Mouse (Mus musculus): ENCODE results near the gene Aldh3a1.
A peak's percentile ranks its signal among the peaks of the same experiment; 100 is the strongest.
"Not testable (repeated sequence)": the region's sequence is repeated elsewhere in the genome, so short reads cannot be mapped to it uniquely, and the experiment has no call there.

Gene Aldh3a1

DNA sequence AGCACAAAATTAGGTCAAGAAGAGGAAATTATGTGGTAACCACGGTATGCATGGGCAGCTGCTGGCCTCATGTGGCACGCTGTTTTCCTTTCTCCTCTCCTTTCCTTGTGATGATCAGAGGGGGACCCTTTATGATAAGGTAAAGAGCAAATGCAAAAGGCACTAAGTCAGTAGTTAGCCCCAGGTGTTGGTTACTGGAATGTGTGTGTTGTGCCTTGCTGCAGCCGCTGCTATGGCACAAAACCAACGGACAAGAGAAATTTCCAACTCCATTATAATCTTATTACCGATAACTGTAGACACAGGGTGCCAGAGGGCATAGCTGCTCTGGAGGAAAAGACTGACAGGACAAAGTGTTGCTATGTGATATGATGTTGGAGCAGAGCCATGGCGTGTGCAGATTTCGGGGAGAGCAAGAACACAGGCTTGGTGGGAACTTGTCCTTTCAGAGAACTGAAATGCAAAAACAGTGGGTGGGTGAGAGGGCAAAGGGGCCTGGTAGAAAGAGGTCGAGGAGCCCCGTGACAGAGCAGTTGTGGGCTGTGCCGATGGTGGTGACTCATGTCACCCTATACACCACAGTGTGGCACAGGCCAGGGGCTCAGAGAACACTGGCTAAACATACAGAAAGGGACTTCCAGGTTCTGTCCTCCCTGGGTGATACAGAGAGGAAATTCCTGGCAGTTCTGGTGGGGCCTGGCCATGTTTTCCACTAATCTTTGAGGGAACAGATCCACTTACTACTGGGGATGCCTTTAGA is at the start of gene Aldh3a1:
Gene Aldh3a1, plus strand, starts transcription at position 51 of the 760 bp plus-strand sequence.
- DNase-seq (ENCODE audit: low spot score), result no peak

DNA sequence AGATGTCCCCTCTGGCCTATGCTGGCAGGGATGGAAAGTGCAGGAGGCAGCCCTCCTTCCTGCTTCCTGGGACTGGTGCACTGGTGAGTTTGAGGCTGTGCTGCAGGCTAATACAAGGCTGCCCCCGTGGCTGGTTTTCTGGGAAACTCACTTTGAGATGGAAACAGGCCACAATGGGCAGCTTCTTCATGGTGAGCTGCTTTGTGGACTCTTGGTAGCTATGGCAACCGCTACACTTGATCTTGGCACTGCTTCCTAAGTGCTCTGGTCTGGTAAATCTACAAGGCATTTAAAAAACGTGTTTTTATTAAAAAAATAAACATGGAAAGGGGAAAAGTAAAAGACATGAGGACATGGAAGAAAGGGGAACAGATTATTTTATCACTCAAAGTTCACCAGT is 49.2 kb upstream of the Aldh3a1 start:
- DNase-seq (ENCODE audit: low spot score), result no peak

DNA sequence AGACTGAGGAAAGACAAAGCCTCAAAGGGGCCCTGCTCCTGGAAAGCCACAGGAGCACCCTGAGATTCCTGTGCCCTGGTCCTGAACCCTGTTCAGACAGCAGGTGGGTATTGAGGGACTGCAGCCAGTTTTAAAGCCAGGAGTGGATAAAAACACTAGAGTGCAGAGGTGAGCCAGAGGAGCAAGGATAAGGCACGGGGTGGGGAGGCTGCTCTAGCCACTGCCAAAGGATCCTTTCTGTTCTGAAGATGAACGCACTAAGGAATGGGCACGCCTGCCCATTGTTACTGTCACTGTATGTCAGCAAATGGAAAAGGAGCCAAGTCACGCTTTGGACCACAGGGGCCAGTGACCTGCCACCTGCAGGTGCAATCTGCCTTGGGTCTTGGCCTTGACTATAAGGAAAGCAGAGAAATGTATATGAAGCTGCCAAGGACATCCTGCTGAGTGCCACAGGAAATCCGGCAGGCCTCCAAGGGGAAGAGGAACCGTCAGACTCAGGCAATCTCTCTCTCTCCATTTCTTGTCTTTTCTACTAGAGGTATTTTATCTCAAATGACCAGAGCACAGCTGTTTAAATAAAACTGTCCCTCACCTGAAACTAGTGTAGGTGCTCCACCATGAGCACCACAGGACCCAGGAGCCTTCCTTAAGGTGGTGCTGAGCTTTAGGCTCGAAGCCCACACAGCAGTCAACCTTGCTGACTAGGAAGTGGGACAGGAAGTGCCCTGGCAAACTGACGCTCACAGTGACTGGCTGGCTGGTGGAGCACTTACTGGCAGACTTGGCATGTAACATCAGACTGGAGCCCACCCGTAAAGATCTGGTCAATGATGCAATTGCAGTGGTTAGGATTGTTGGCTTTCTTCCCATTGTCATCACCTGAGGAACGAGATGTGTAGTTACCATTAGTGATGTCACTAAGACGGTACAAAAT is 47.3 kb upstream of the Aldh3a1 start:
- no peak for DNase-seq (ENCODE audit: low spot score)

DNA sequence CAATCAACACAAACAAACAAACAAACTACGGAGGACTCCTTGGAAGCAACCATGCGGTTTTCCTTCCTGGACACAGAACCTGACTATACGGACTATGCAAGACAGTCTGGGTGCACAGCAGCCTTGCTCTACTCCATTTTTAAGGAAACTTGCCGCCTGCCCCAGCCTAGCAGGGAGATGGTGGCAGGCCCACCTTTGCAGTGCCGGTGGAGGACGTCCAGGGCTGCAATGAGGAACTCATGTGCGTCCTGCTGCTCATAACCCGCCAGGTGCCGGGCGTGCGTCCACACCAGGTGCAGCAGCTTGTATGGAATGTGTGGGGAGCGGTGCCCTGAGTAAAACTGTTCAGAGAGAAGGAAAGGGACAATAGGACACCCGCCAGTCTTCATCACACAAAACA is 46.2 kb upstream of the Aldh3a1 start:
- DNase-seq (ENCODE audit: low spot score), result no peak

DNA sequence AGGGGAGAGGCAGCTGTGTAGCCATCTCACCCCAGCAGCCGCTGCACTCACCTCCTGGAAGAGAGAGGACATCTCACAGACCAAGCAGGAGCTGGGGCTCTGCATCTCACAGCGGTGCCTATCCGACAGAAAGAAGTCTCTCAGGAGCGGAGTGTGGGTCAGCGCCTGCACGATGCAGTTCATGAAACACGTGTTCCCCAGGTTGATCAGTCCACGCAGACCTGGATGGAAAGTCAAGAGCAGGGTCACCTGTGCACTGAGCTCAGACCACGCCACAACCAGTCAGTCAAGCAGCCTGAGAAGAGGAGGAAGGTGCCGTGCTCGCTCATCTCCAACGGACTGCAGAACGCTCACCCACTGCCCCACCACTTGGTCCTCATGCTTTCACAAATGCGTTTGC is 44.6 kb upstream of the Aldh3a1 start:
- DNase-seq (ENCODE audit: low spot score), result no peak

DNA sequence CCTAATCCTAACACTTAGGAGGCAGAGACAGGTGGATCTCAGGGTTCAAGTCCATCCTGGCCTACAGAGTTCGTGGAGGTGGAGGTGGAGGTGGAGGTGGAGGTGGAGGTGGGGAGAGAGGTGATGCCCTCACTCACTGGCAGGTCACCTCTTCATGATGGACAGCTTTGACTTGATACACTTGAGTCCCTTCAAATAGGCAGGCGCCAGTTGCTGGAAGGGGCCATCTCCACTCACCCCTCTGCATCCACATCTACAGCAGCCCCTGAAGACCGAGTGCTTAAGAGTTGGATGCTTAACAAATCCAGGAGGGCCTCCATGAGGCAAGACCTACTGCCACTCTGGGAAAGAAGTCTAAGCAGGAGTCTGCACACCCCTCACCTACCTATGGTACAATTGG is 44.0 kb upstream of the Aldh3a1 start:
- DNase-seq (ENCODE audit: low spot score), result no peak

DNA sequence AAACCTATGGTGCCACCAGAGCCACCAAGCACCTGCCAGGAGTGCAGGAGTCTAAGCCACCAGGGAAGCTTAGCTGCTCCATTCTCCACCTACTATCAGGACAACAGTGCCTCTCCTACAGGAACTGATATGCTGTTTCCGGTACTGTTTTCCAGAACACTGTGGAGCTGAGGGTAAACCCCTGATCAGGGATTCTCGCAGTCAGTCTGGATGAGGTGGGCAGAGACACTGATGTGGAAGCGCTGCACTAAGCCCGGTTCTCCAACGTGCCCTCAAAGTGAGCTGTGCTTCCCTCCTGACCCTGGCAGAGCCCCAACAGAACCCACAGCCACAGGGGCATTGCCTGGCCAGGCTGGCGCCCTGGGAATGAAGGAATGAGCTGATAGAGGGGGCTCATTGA is 43.0 kb upstream of the Aldh3a1 start:
- no peak for DNase-seq (ENCODE audit: low spot score)

DNA sequence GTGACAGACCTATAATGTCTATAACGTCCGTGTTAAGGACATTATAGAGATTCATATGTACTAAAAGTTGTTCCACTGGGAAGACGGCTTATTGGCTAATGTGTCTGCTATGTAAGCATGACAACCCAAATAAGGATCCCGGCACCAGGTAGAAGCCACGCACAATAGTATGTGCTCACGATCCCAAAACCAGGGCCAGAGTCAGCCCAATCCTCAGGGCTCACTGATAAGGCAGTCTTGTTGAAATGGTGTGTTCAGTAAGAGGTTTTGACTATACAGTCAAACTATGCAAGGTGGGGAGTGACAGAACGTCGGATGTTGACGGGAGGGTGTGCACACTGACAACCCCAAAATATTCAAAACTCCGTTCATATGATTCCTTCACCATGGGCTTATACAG is 42.5 kb upstream of the Aldh3a1 start:
- no peak for DNase-seq (ENCODE audit: low spot score)

DNA sequence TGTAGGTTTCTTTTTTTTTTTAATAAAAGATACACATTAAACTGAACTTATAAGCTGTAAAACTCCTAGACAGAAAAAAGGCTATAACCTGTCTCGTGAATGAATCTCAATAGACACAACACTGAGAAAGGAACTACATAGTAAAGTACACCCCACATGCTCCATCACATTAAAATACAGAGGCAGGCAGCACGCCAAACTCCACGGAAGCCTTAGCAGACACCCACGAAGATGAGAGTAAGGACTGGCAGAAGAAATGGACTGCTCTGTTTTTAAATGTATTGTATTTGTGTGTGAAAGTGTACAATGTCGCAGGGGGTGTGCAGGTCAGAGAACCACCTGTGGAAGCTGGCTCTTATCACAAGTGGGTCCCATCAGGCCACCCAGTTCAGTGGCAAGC is 37.2 kb upstream of the Aldh3a1 start:
- DNase-seq (ENCODE audit: low spot score), result no peak

DNA sequence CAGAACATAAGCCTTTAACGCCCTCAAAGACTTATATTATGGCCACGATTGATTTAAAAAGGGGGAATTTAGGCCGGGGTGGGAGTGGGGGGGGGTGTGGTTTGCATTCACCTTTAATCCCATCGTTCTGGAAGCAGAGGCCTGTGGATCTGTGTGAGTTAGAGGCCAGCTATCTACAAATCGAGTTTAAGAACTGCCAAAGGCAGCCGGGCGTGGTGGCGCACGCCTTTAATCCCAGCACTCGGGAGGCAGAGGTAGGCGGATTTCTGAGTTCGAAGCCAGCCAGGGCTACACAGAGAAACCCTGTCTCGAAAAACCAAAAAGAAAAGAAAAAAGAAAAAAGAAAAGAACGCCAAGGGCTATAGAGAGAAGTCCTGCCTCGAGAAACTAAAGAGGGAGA is 33.9 kb upstream of the Aldh3a1 start:
- not testable (repeated sequence) for DNase-seq (ENCODE audit: low spot score)

DNA sequence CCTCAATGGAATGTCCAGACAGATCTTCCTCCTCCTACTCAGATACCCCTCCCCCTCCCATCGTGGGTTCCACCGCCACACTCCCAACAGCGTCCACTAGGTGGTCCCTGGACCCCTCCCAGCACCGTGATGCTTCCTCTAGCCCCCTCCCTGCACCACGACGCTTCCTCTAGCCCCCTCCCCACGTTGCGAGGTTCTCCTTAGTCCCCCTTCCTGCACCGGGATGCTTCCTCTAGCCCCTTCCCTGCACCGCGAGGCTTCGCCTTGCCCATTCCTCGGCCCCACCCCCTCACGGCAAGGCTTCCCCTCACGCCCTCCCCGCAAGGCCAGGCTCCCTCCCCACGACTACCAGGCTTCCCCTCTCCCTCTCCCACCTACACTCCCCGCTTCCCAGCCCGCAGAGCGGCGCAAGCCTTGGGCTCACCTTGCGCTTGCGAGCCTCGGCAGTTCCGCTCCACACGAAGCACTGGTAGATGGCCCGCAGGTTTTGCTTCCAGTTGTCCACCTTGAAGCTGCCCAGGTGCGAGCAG is 33.0 kb upstream of the Aldh3a1 start:
- no peak for DNase-seq (ENCODE audit: low spot score)

DNA sequence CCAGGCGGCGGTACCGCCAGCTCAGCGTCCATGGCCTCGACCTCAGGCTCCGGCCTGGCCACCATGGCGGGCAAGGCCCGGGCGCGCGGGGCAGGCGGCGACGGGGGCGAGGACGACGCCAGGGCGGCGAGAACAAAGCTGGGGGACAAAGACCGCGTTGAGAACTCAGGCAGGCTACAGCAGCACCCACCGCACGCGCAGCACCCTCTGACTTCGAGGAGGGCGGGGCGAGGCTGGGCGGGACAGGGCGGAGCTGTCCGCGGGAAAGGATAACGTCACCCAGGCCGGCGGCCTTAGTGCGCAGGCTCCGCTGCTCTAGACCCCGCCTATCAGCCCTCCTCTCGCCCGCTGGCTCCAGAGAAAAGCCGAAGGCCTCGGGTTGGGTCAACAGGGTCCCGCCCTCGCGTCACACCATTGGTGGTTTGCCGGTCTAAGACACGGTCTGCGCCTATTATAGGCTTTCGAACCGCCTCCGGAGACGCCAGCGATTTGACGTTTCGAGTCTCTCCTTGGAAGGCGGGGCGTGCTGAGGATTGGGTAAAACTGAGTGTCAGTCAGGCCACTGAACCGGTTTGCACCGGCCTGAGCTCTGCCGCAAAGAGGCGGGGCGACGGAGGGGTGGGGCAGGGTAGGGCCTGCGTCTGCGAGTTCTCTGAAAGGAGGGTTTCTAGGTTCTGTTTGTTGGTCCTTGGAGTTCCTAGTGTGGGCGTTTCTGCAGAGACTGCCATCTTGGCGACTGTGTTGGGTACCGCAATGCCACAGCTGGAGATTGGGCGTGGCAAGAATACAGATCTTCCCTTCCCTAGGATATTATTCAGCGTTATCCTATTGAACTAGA is 32.3 kb upstream of the Aldh3a1 start, which contains the start of gene Usp22:
Gene Usp22, minus strand, starts transcription at position 235 of the 838 bp plus-strand sequence.
- DNase-seq (ENCODE audit: low spot score), result peak; percentile 96

DNA sequence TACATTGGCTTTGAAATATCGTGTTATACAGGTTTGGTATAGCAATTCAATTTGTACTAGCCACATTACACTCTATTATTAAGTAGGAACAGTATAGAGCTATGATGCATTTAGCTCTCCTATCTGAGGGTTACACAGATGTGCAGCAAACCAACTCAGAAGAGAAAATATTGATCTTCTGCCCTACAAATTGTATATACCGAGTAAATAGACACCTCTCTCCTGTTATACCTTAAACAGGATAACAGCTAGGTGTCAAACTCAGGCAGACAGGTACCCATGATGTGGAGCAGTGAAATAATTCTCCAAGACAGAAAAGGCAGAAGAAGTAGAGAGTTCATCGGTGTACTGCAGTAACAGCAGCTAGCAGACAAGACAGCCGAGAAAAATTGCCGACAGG is 31.6 kb upstream of the Aldh3a1 start:
- no peak for DNase-seq (ENCODE audit: low spot score)

DNA sequence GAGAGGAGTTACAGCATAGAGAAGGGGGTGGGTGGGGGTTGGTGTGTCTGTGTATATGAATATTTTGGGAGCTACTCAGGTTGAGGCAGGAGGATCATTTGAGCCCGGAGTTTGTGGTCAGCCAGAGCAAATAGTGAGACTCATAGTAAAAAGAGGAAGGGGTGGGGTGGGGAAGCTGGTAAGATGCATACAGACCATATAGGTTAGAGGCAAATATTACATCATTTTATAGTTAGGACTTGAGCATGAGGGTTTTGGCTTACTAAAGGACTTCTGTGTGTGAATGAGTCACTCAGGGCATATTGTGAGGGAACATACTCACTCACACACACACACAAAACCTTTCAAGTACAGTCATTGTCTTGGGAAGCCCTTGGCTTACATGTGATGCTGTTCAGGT is 31.0 kb upstream of the Aldh3a1 start:
- no peak for DNase-seq (ENCODE audit: low spot score)

DNA sequence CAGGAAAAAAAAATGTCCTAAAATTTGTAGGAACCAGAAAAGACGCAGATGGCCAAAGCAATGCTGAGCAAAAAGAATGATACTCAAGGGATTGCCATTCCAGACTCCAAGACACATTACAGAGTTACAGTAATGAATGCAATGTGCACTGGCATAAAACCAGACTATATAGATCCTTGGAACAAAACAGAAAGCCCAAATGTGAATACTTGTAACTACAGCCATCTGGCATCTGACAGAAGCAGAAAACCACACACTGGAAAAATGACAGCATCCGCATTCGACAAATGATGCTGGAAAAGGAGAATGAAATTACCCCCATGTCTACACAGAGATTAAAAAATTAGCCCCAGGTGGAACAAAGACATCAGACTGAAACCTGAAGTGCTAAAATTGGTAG is 27.0 kb upstream of the Aldh3a1 start:
- no peak for DNase-seq (ENCODE audit: low spot score)

DNA sequence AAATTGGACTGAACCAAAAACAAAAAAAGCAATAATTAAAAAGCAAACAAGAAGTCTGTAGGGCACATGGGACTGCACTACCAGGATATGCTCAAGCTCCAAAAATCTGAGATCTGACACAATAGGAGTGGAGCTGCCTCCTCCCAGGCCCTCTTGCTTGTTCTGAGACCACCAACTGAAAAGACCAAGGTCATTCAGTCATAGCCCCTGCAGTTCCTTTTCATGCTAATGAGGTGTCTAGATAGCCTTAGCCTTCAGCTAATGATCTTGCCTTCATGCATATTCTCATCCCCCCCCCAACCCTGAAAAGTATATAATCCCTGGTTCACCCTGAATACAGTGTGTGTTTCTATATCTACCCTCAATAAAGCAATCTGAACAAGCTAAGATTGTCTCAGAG is 25.7 kb upstream of the Aldh3a1 start:
- no peak for DNase-seq (ENCODE audit: low spot score)

DNA sequence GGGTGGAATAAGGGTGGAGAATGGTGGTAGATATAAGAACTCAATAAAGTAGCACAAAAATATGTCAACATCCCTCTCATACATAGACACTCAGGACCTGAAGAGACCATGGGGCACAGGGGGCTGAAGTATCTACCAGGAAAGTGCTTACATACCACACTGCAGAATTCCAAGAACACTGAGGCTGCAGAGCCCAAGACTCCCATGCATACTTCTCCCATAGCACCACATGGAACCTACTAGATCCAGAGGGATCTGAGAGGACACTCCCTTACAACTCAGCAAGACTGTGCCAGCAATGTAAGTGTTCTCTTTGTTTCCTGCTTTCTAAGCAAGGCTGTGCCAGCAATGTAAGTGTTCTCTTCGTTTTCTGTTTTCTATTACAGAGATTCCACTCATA is 23.5 kb upstream of the Aldh3a1 start:
- no peak for DNase-seq (ENCODE audit: low spot score)

DNA sequence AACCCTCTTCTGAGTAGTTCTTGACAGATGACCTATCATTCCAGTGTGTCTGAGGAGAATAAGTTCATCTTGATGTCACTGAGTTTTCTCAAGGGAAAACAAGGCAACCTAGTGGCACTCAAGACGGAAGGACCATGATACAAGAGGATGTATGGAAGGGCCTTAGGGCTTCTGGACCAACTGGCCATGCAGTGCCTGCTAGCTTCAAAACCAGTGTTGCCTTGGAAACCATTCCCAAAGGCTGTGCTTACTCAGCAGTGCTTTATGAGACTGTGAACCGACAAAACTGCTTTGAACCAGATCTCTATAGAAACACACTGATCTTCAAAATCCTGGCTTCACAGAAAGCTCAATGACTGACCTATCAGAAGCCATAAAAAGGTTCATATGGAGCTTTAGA is 16.6 kb upstream of the Aldh3a1 start:
- DNase-seq (ENCODE audit: low spot score), result no peak

DNA sequence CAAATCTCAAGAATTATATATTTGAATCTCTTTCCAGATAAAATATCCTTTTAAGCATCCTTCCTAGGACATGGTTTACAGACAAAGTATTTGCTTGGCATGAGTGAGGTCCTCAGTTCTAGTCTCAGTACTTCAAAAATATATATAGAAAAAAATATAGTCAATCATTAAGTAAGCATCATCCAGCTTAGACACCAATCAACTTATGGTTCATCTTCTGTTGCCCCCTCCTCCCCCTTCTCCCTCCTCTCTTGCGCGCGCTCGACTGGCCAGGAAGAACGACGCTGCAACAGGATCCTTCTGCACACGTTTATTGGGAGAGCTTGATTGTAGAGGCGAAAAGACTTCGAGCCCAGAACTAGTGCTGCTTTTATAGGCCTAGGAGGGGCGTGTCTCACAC is 15.2 kb upstream of the Aldh3a1 start:
- DNase-seq (ENCODE audit: low spot score), result not testable (repeated sequence)

DNA sequence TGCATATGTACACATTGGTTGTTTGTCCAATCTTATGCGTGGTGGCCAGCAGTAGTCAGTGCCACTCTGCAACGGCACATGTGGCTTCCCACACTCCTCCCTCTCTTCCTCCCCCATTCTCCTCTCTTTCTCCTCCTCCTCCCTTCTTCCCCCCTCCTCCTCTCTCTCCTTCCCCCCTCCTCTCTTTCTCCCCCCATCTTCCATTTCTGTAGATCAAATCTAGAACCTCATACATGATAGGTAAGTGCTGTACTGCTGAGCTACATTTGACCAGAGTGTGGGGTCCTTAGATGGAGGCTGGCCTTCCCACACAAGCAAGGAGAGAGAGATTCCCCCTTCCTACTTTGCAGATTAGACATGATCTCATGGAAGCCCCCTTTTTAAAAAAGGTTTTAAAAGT is 14.6 kb upstream of the Aldh3a1 start:
- DNase-seq (ENCODE audit: low spot score), result no peak

DNA sequence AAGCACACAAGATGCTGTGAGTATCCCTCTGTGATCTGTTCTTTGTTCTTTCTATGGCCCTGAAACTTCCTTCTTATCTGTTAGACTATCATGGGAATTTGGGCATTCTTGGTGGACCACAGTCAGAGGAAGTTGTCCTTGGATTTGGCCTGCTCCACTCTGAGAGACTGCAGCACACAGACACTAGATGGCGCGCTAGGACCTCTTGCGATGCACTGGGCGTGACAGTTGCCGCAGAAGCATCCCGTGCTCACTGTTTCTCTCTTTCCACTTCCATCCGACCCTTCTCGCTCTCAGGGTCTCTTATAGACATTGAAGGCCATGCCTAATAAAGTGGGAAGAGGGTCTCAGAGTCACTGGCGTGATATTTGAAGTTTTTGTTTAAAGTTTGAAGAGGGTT is 13.9 kb upstream of the Aldh3a1 start:
- peak; percentile 84 for DNase-seq (ENCODE audit: low spot score)
